Mouse (Mus musculus) bone marrow macrophage, adult 2 months (primary cell): ENCODE data around the gene Glud1.

Experiments used
- CTCF ChIP-seq: IDR thresholded peaks from 2 replicates; pipeline ENCODE4 v1.5.1; 2012; ENCODE audit warnings: low read depth, mild to moderate bottlenecking, low read length, moderate library complexity
- POLR2A ChIP-seq: IDR thresholded peaks from 2 replicates; pipeline ENCODE4 v1.6.1; 2012; ENCODE audit warnings: mild to moderate bottlenecking, low read depth, low read length, borderline replicate concordance

DNA sequence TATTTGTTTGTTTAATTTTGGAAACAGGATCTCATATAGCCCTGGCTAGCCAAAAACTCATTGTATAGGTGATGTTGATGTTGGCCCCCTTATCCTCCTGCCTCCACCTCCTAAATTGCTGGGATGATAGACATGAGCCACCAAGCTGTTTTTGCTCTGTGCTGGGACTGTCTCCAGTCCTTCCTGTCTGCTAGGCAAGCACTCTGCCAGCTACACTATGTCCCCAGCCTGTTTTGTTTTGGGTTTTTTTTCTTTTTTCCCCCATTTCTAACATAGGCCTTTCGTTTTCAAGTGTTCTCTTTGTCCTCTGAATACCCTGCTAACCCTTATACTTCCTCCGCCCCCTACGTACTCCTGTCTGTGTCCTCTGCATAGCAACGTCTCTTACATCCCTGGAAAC lies 82.8 kb downstream of the Glud1 start:
- TF ChIP-seq CTCF (no peak), POLR2A (no peak)
